Mouse (Mus musculus) kidney, adult 2 months (tissue): ENCODE data around the gene Mlh3.

ENCODE experiments used
- CTCF ChIP-seq: fragments of 200-500 bp; conservative IDR thresholded peaks from 2 replicates; pipeline ENCODE4 v1.5.1; 2011; ENCODE audit warnings: low read depth, mild to moderate bottlenecking, control low read depth, low read length, moderate library complexity, mixed read lengths; ENCODE audit not compliant: insufficient read depth, insufficient read length
- POLR2A ChIP-seq: fragments of 200-500 bp; IDR thresholded peaks from one replicate; pipeline ENCODE4 v1.6.1; 2011; ENCODE audit warnings: low read depth, low read length, control low read depth

- no peak for TF ChIP-seq POLR2A
- TF ChIP-seq CTCF: no peak
These were observed 42.4 kb downstream of the Mlh3 start for GRCm38 (mm10) chr12:85227876-85228599.
